ENCODE assay signal across 8 mouse cellular contexts in genomic region chr4:103214498-103214924, GRCm38 (mm10). TPM values are rescaled to one million over a fixed set of nuclear protein-coding genes. Genes with fewer than 3 reads are reported as not detected.
DNase-seq lines count a peak whose midpoint lies in the region; ATAC-seq and TF ChIP-seq lines count a peak whose summit lies in the region.

No protein-coding gene starts in this region.

- H3K27ac ChIP-seq in cerebellum, adult 2 months (ENCODE audit: insufficient read depth, low read length) = peak overlapping the region; percentile 91
- H3K27ac ChIP-seq in hindbrain, embryonic 10.5 days = peak overlapping the region; percentile 98

- WGBS in cerebellum, adult 2 months = 2% methylated on average over 47 of the region's 48 CpGs
- WGBS in hindbrain, embryonic 10.5 days = under 1% methylated on average over 48 of the region's 48 CpGs

- TF ChIP-seq CTCF in cerebellum, adult 2 months (IDR thresholded peaks at IDR 0.05; ENCODE audit: borderline replicate concordance, insufficient read depth, low read depth, low read length) = no peak

- H3K27me3 ChIP-seq in cerebellum, adult 2 months (ENCODE audit: control insufficient read depth, insufficient read depth, low read length) = no peaks in the 10 kb centered on the region
- no peaks in the 10 kb centered on the region for H3K27me3 ChIP-seq in hindbrain, embryonic 10.5 days (ENCODE audit: insufficient read depth, poor library complexity, severe bottlenecking)

- peaks cover 6% of the 10 kb centered on the region; the same call in 1 of the 2 replicates for H3K4me1 ChIP-seq in cerebellum, adult 2 months (ENCODE audit: control insufficient read depth, insufficient read depth, low read length)
- peaks cover 27% of the 10 kb centered on the region for H3K4me1 ChIP-seq in hindbrain, embryonic 10.5 days (replicated peaks)

- H3K36me3 ChIP-seq in hindbrain, embryonic 10.5 days = peaks cover 20% of the 10 kb centered on the region

- ATAC-seq in frontal cortex, adult (ENCODE audit: low TSS enrichment) = peak; percentile 89

- peak overlapping the region; percentile 99 for H3K4me3 ChIP-seq in cerebellum, adult 2 months (replicated peaks; ENCODE audit: insufficient read depth, low read depth, low read length)
- H3K4me3 ChIP-seq in hindbrain, embryonic 10.5 days = peak overlapping the region; percentile 81

- peak; percentile 30; the same call in 1 of the 2 replicates for TF ChIP-seq POLR2A in cerebellum, adult 2 months (IDR thresholded peaks at IDR 0.05; ENCODE audit: borderline replicate concordance, insufficient read depth, low read length)

- DNase-seq in ES-CJ7 (ENCODE audit: low read depth, low spot score) = peak; percentile 28
- peak in 1 of 2 experiments; percentile 78 for DNase-seq in cerebellum, adult 2 months
- DNase-seq in hindbrain, embryonic 10.5 days (ENCODE audit: low spot score) = peak; percentile 79
- peak; percentile 66 for DNase-seq in layer of hippocampus, adult 9-11 months
- peak; percentile 76 for DNase-seq in lung, postnatal 10 days
- peak; percentile 49 for DNase-seq in ovary, postnatal 14 days (ENCODE audit: low spot score)
- peak; percentile 78 for DNase-seq in thymus, postnatal 0 days (ENCODE audit: low spot score)

- H3K9me3 ChIP-seq in hindbrain, embryonic 10.5 days = no peaks in the 10 kb centered on the region

RNA-seq across cellular contexts. Expression of gene Slc35d1, which starts 0.5 kb away (rescaled TPM):
- polyA plus RNA-seq in cerebellum, adult 2 months (2012; rRNA removed) = 8.7 and 9.4 TPM in 2 replicates
- 8.0 and 10.2 TPM in 2 replicates for polyA plus RNA-seq in hindbrain, embryonic 10.5 days (2016; fragmentation: Nextera tagmentation; extraction: Ambion mirVana)
- 24.1 and 26.6 TPM in 2 replicates for polyA plus RNA-seq in thymus, postnatal 0 days (2015; fragmentation: Nextera tagmentation; extraction: Ambion mirVana)
